ENCODE assay signal across 14 mouse cellular contexts in the genomic region with DNA sequence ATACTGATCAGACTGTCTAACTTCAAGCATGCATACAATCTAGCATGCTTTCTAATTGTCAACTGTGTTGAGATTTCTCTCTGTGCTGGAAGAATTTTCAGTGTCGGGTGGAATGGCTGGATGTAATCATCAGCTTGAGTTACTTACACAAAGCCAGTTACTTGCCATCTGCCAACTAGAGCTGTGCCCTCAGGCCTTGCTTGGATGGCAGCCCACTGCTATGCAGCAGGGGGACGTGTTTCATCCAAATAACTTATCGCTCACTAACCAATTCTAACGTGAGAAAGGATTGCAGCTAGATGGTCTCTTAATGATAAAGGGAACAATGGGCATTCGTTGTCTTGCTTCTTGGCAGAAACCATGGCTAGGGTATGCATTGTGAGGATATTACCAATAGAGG.
DNase-seq lines count a peak whose midpoint lies in the region; ATAC-seq and TF ChIP-seq lines count a peak whose summit lies in the region.
"Had no signal": no experiment of that assay in that cellular context is flagged by ENCODE, and none has a peak within 500 bp of the region (broad histone marks: within the 10 kb centered on the region; RNA-seq: fewer than 3 reads in every experiment).

No protein-coding gene starts in this region.

- no peak overlapping the region for H3K4me3 ChIP-seq in forebrain, embryonic 15.5 days
- no peak overlapping the region for H3K4me3 ChIP-seq in forebrain, embryonic 12.5 days (replicated peaks)
- H3K4me3 ChIP-seq in neural tube, embryonic 13.5 days: no peak overlapping the region
- H3K4me3 ChIP-seq in cerebellum, adult 2 months (replicated peaks; ENCODE audit: insufficient read depth, low read depth, low read length): no peak overlapping the region
- H3K4me3 ChIP-seq in thymus, adult 2 months (ENCODE audit: control insufficient read depth, insufficient read depth, low read length): no peak overlapping the region
- H3K4me3 ChIP-seq: embryonic facial prominence, embryonic 13.5 days; heart, embryonic 10.5 days; limb, embryonic 13.5 days; myocyte had no signal

- DNase-seq in neural tube, embryonic 10.5 days (ENCODE audit: extremely low spot score, low spot score): no peak
- DNase-seq in cerebellum, adult 2 months: peak; percentile 37 to 66
- no peak for DNase-seq in thymus, adult 2 months
- no peak for DNase-seq in yolk sac, embryonic 10.5 days (ENCODE audit: low spot score)
- DNase-seq: lung, adult 18-20 months; right cerebral cortex, adult 18-20 months; thymus, postnatal 4 days had no signal

- no peaks in the 10 kb centered on the region for H3K9me3 ChIP-seq in forebrain, embryonic 15.5 days
- H3K9me3 ChIP-seq in forebrain, embryonic 12.5 days: no peaks in the 10 kb centered on the region
- no peaks in the 10 kb centered on the region for H3K9me3 ChIP-seq in neural tube, embryonic 13.5 days
- H3K9me3 ChIP-seq: embryonic facial prominence, embryonic 13.5 days; heart, embryonic 10.5 days; limb, embryonic 13.5 days had no signal

- H3K27ac ChIP-seq in forebrain, embryonic 15.5 days (replicated peaks): peak overlapping the region; percentile 41
- H3K27ac ChIP-seq in forebrain, embryonic 12.5 days: no peak overlapping the region
- H3K27ac ChIP-seq in neural tube, embryonic 13.5 days (replicated peaks): no peak overlapping the region
- H3K27ac ChIP-seq in cerebellum, adult 2 months (ENCODE audit: insufficient read depth, low read length): no peak overlapping the region
- H3K27ac ChIP-seq in thymus, adult 2 months (ENCODE audit: control insufficient read depth, insufficient read depth, low read length): no peak overlapping the region
- H3K27ac ChIP-seq: embryonic facial prominence, embryonic 13.5 days; heart, embryonic 10.5 days; limb, embryonic 13.5 days had no signal

- no peaks in the 10 kb centered on the region for H3K27me3 ChIP-seq in forebrain, embryonic 15.5 days
- H3K27me3 ChIP-seq in forebrain, embryonic 12.5 days: no peaks in the 10 kb centered on the region
- no peaks in the 10 kb centered on the region for H3K27me3 ChIP-seq in neural tube, embryonic 13.5 days
- H3K27me3 ChIP-seq in cerebellum, adult 2 months (ENCODE audit: control insufficient read depth, insufficient read depth, low read length): no peaks in the 10 kb centered on the region
- no peaks in the 10 kb centered on the region for H3K27me3 ChIP-seq in thymus, adult 2 months (ENCODE audit: control insufficient read depth, insufficient read depth, low read length)
- H3K27me3 ChIP-seq: embryonic facial prominence, embryonic 13.5 days; limb, embryonic 13.5 days had no signal

- peaks cover 36% of the 10 kb centered on the region for H3K4me1 ChIP-seq in forebrain, embryonic 15.5 days
- peaks cover 13% of the 10 kb centered on the region; the same call in 1 of the 2 replicates for H3K4me1 ChIP-seq in forebrain, embryonic 12.5 days
- H3K4me1 ChIP-seq in neural tube, embryonic 13.5 days (replicated peaks): peaks cover 27% of the 10 kb centered on the region
- peaks cover 8% of the 10 kb centered on the region for H3K4me1 ChIP-seq in cerebellum, adult 2 months (ENCODE audit: control insufficient read depth, insufficient read depth, low read length)
- H3K4me1 ChIP-seq in thymus, adult 2 months (replicated peaks; ENCODE audit: control insufficient read depth, insufficient read depth, low read length): no peaks in the 10 kb centered on the region

- H3K4me2 ChIP-seq in forebrain, embryonic 15.5 days (replicated peaks): no peak overlapping the region
- H3K4me2 ChIP-seq in forebrain, embryonic 12.5 days: no peak overlapping the region
- no peak overlapping the region for H3K4me2 ChIP-seq in neural tube, embryonic 13.5 days
- H3K4me2 ChIP-seq: embryonic facial prominence, embryonic 13.5 days; limb, embryonic 13.5 days had no signal

- H3K9ac ChIP-seq in forebrain, embryonic 15.5 days (replicated peaks): no peak overlapping the region
- H3K9ac ChIP-seq in forebrain, embryonic 12.5 days: no peak overlapping the region
- H3K9ac ChIP-seq in neural tube, embryonic 13.5 days: no peak overlapping the region
- H3K9ac ChIP-seq: embryonic facial prominence, embryonic 13.5 days; limb, embryonic 13.5 days had no signal

- TF ChIP-seq POLR2A in cerebellum, adult 2 months (IDR thresholded peaks at IDR 0.05; ENCODE audit: borderline replicate concordance, insufficient read depth, low read length): no peak
- TF ChIP-seq POLR2A in thymus, adult 2 months (IDR thresholded peaks at IDR 0.05; ENCODE audit: control insufficient read depth, extremely low read depth, insufficient read depth, low read length, poor library complexity): no peak

- TF ChIP-seq CTCF in cerebellum, adult 2 months (IDR thresholded peaks at IDR 0.05; ENCODE audit: borderline replicate concordance, insufficient read depth, low read depth, low read length): no peak
- no peak for TF ChIP-seq CTCF in thymus, adult 2 months (IDR thresholded peaks at IDR 0.05; ENCODE audit: borderline replicate concordance, control insufficient read depth, extremely low read depth, insufficient read depth, low read length, poor library complexity)

- peak; percentile 70 for ATAC-seq in forebrain, embryonic 15.5 days (replicated peaks)
- ATAC-seq in forebrain, embryonic 12.5 days (ENCODE audit: low FRiP score): no peak
- ATAC-seq in neural tube, embryonic 13.5 days (ENCODE audit: low read depth): peak; percentile 67; the same call in 1 of the 2 replicates

- 25% methylated on average over 5 of the region's 5 CpGs for WGBS in forebrain, embryonic 15.5 days
- WGBS in forebrain, embryonic 12.5 days: 52% methylated on average over 5 of the region's 5 CpGs
- 37% methylated on average over 5 of the region's 5 CpGs for WGBS in neural tube, embryonic 13.5 days
- WGBS in cerebellum, adult 2 months: 5% methylated on average over 5 of the region's 5 CpGs
- 91% methylated on average over 5 of the region's 5 CpGs for WGBS in thymus, adult 2 months

- no peaks in the 10 kb centered on the region for H3K36me3 ChIP-seq in forebrain, embryonic 15.5 days
- H3K36me3 ChIP-seq in forebrain, embryonic 12.5 days (replicated peaks): no peaks in the 10 kb centered on the region
- H3K36me3 ChIP-seq in neural tube, embryonic 13.5 days: no peaks in the 10 kb centered on the region
- H3K36me3 ChIP-seq in thymus, adult 2 months (ENCODE audit: control insufficient read depth, insufficient read depth, low read length): no peaks in the 10 kb centered on the region
- H3K36me3 ChIP-seq: embryonic facial prominence, embryonic 13.5 days; heart, embryonic 10.5 days; limb, embryonic 13.5 days had no signal

Comparison
In these comparisons a context has a peak if more than half of its experiments do, and no peak if none do; other contexts are left out.
1. DNase-seq: peak in cerebellum, adult 2 months (2 of 2); none in neural tube, embryonic 10.5 days (single experiment), thymus, adult 2 months (single experiment) and yolk sac, embryonic 10.5 days (single experiment).